Mouse (Mus musculus): ENCODE measurements around the gene Dip2a. TPM values are rescaled to one million over a fixed set of nuclear protein-coding genes. Genes with fewer than 3 reads are reported as not detected.

Dip2a gene
- polyA plus RNA-seq, 2 experiments from 2014 or later = 2.0 to 2.6 TPM

- ATAC-seq = peak; percentile 91
These were observed 38.4 kb downstream of the Dip2a start for GRCm38 (mm10) chr10:76306738-76307137.

GRCm38 (mm10) chr10:76300133-76300532, 45.0 kb downstream of the Dip2a start:
- ATAC-seq = no peak

- ATAC-seq = no peak
These were observed 51.9 kb downstream of the Dip2a start for GRCm38 (mm10) chr10:76293222-76293621.

- ATAC-seq = no peak
These were observed 55.0 kb downstream of the Dip2a start for GRCm38 (mm10) chr10:76289936-76290671.

- no peak for ATAC-seq
These were observed 56.0 kb downstream of the Dip2a start for GRCm38 (mm10) chr10:76289052-76289451.

GRCm38 (mm10) chr10:76288268-76288993, 56.7 kb downstream of the Dip2a start:
- no peak for ATAC-seq

GRCm38 (mm10) chr10:76278541-76279097, 66.5 kb downstream of the Dip2a start:
- no peak for ATAC-seq

GRCm38 (mm10) chr10:76275256-76275655, 69.8 kb downstream of the Dip2a start:
- no peak for ATAC-seq

GRCm38 (mm10) chr10:76271238-76271637, 73.9 kb downstream of the Dip2a start:
- peak; percentile 87 for ATAC-seq

GRCm38 (mm10) chr10:76262431-76262830, 82.7 kb downstream of the Dip2a start:
- no peak for ATAC-seq

- ATAC-seq = no peak
These were observed 83.6 kb downstream of the Dip2a start for GRCm38 (mm10) chr10:76261447-76261846.

GRCm38 (mm10) chr10:76260358-76261059, 84.6 kb downstream of the Dip2a start:
- ATAC-seq = no peak

- no peak for ATAC-seq
These were observed 85.4 kb downstream of the Dip2a start for GRCm38 (mm10) chr10:76259566-76260232.

- ATAC-seq = no peak
These were observed 87.2 kb downstream of the Dip2a start for GRCm38 (mm10) chr10:76257719-76258390.

- no peak for ATAC-seq
These were observed 87.9 kb downstream of the Dip2a start for GRCm38 (mm10) chr10:76257231-76257630.

GRCm38 (mm10) chr10:76255617-76256016, 89.5 kb downstream of the Dip2a start:
- ATAC-seq = no peak

- no peak for ATAC-seq
These were observed 91.6 kb downstream of the Dip2a start, which contains the start of gene S100b for GRCm38 (mm10) chr10:76253536-76253935. Gene S100b (plus strand): TSS chr10:76253853.

GRCm38 (mm10) chr10:76253079-76253478, 92.0 kb downstream of the Dip2a start:
- no peak for ATAC-seq

GRCm38 (mm10) chr10:76250870-76251269, 94.2 kb downstream of the Dip2a start:
- ATAC-seq = no peak

GRCm38 (mm10) chr10:76248647-76248968, 96.5 kb downstream of the Dip2a start:
- no peak for ATAC-seq

GRCm38 (mm10) chr10:76247960-76248646, 97.0 kb downstream of the Dip2a start:
- ATAC-seq = no peak

Data from CD4-positive, CD25-positive, alpha-beta regulatory T cell, adult 4 months (primary cell).